Comparison of ENCODE assay signal across 9 mouse cellular contexts in genomic region chr6:120858217-120858711, GRCm38 (mm10). TPM values are rescaled to one million over a fixed set of nuclear protein-coding genes. Genes with fewer than 3 reads are reported as not detected.
A peak's percentile ranks its signal among the peaks of the same experiment; 100 is the strongest.
DNase-seq lines count a peak whose midpoint lies in the region; ATAC-seq and TF ChIP-seq lines count a peak whose summit lies in the region.
"Had no signal": no experiment of that assay in that cellular context is flagged by ENCODE, and none has a peak within 500 bp of the region (broad histone marks: within the 10 kb centered on the region; RNA-seq: fewer than 3 reads in every experiment).

No protein-coding gene starts in this region.

- H3K4me2 ChIP-seq in hindbrain, embryonic 13.5 days: no peak overlapping the region
- H3K4me2 ChIP-seq in liver, embryonic 14.5 days (ENCODE audit: low read depth): no peak overlapping the region

- H3K9ac ChIP-seq in hindbrain, embryonic 13.5 days: 0 out of 2 replicates have a peak overlapping the region, but pooled peaks have one; percentile 8
- H3K9ac ChIP-seq in liver, embryonic 14.5 days (replicated peaks): no peak overlapping the region

- H3K4me3 ChIP-seq in hindbrain, embryonic 13.5 days: no peak overlapping the region
- H3K4me3 ChIP-seq in liver, embryonic 14.5 days (ENCODE audit: insufficient read depth in 1 of 2, low read depth in 2 of 2, low read length in 2 of 2): no peak overlapping the region
- H3K4me3 ChIP-seq: erythroblast, embryonic 14.5 days had no signal

- WGBS in hindbrain, embryonic 13.5 days: 49% methylated on average over 8 of the region's 8 CpGs
- 71% methylated on average over 8 of the region's 8 CpGs for WGBS in liver, embryonic 14.5 days (ENCODE audit: insufficient replicate concordance)

- no peaks in the 10 kb centered on the region for H3K9me3 ChIP-seq in hindbrain, embryonic 13.5 days
- H3K9me3 ChIP-seq in liver, embryonic 14.5 days (ENCODE audit: control insufficient read depth, low read length): no peaks in the 10 kb centered on the region

- H3K27ac ChIP-seq in hindbrain, embryonic 13.5 days: peak overlapping the region; percentile 20
- H3K27ac ChIP-seq in liver, embryonic 14.5 days: no peak overlapping the region; the same call in 1 of the 2 replicates

- peaks cover 7% of the 10 kb centered on the region for H3K4me1 ChIP-seq in hindbrain, embryonic 13.5 days (replicated peaks)
- H3K4me1 ChIP-seq in liver, embryonic 14.5 days (replicated peaks; ENCODE audit: control insufficient read depth in 2 of 2, insufficient read depth in 2 of 2, low read length in 1 of 2): peaks cover 21 to 26% of the 10 kb centered on the region in 2 experiments

- DNase-seq in Muller cell, postnatal 12 days (ENCODE audit: inconsistent ontology term): peak; percentile 97
- peak; percentile 14 to 26 for DNase-seq in cerebellum, postnatal 25 days
- no peak for DNase-seq in liver, embryonic 14.5 days (ENCODE audit: low read depth in 3 of 3, low spot score in 3 of 3)
- no peak for DNase-seq in yolk sac, embryonic 10.5 days (ENCODE audit: low spot score)
- no peak for DNase-seq in heart, postnatal 4 days
- DNase-seq in thymus, postnatal 36 days: no peak
- no peak for DNase-seq in testis, postnatal 10 days (ENCODE audit: low spot score)

- H3K27me3 ChIP-seq in hindbrain, embryonic 13.5 days: no peaks in the 10 kb centered on the region
- H3K27me3 ChIP-seq in liver, embryonic 14.5 days (ENCODE audit: control insufficient read depth, insufficient read depth, low read length): no peaks in the 10 kb centered on the region

- no peak for TF ChIP-seq CTCF in liver, embryonic 14.5 days (IDR thresholded peaks at IDR 0.05; ENCODE audit: low read depth)

- H3K36me3 ChIP-seq in hindbrain, embryonic 13.5 days: peaks cover 35% of the 10 kb centered on the region
- peaks cover 38% of the 10 kb centered on the region for H3K36me3 ChIP-seq in liver, embryonic 14.5 days (replicated peaks; ENCODE audit: control insufficient read depth, insufficient read depth, low read depth)

- ATAC-seq in hindbrain, embryonic 13.5 days (ENCODE audit: low FRiP score): peak; percentile 59; the same call in 1 of the 2 replicates
- ATAC-seq in liver, embryonic 14.5 days (ENCODE audit: insufficient read depth): no peak

- TF ChIP-seq EP300 in liver, embryonic 14.5 days (IDR thresholded peaks at IDR 0.05; ENCODE audit: low read depth): 0 out of 2 replicates have a peak, but pooled peaks have one; percentile 19

RNA-seq across cellular contexts. Expression of gene Bcl2l13, which starts 22.3 kb away (rescaled TPM):
- 28.8 and 29.4 TPM in 2 replicates for polyA plus RNA-seq in hindbrain, embryonic 13.5 days (2015; fragmentation: Nextera tagmentation; extraction: Ambion mirVana)
- 18.1 and 20.0 TPM in 2 replicates for polyA plus RNA-seq in liver, embryonic 14.5 days (2012; rRNA removed)
- 28.6 and 34.6 TPM in 2 replicates for polyA plus RNA-seq in liver, embryonic 14.5 days (2014; fragmentation: Nextera tagmentation; extraction: Ambion mirVana)
- 10 to 100 TPM; 69.7 to 69.8 TPM for total RNA-seq in heart, postnatal 4 days (2021)

RNA-seq across cellular contexts. Expression of gene Atp6v1e1, which starts 35.7 kb away (rescaled TPM):
- 255 and 262 TPM in 2 replicates for polyA plus RNA-seq in hindbrain, embryonic 13.5 days (2015; fragmentation: Nextera tagmentation; extraction: Ambion mirVana)
- 43.2 and 73.8 TPM in 2 replicates for polyA plus RNA-seq in liver, embryonic 14.5 days (2012; rRNA removed)
- polyA plus RNA-seq in liver, embryonic 14.5 days (2014; fragmentation: Nextera tagmentation; extraction: Ambion mirVana): 141 and 145 TPM in 2 replicates
- total RNA-seq in heart, postnatal 4 days (2021): 100 to 1,000 TPM; 145 TPM

RNA-seq across cellular contexts. Expression of gene Bid, which starts 58.4 kb away (rescaled TPM):
- 30.5 and 31.6 TPM in 2 replicates for polyA plus RNA-seq in hindbrain, embryonic 13.5 days (2015; fragmentation: Nextera tagmentation; extraction: Ambion mirVana)
- 14.5 and 16.2 TPM in 2 replicates for polyA plus RNA-seq in liver, embryonic 14.5 days (2012; rRNA removed)
- 25.6 and 26.1 TPM in 2 replicates for polyA plus RNA-seq in liver, embryonic 14.5 days (2014; fragmentation: Nextera tagmentation; extraction: Ambion mirVana)
- total RNA-seq in heart, postnatal 4 days (2021): 1 to 10 TPM; 2.7 to 3.7 TPM

Comparison
In these comparisons a context has a peak if more than half of its experiments do, and no peak if none do; other contexts are left out.
1. DNase-seq: peak in Muller cell, postnatal 12 days (single experiment) and cerebellum, postnatal 25 days (2 of 2); none in liver, embryonic 14.5 days (0 of 3), yolk sac, embryonic 10.5 days (single experiment), heart, postnatal 4 days (single experiment), thymus, postnatal 36 days (0 of 2) and testis, postnatal 10 days (single experiment).